Comparison of ENCODE assay signal across 11 mouse cellular contexts in genomic region chr9:107599842-107600241, GRCm38 (mm10). TPM values are rescaled to one million over a fixed set of nuclear protein-coding genes. Genes with fewer than 3 reads are reported as not detected.
DNase-seq lines count a peak whose midpoint lies in the region; ATAC-seq and TF ChIP-seq lines count a peak whose summit lies in the region.
"Had no signal": no experiment of that assay in that cellular context is flagged by ENCODE, and none has a peak within 500 bp of the region (broad histone marks: within the 10 kb centered on the region; RNA-seq: fewer than 3 reads in every experiment).

No protein-coding gene starts in this region.

- H3K9me3 ChIP-seq in forebrain, postnatal 0 days (ENCODE audit: low read length), result no peaks in the 10 kb centered on the region
- no peaks in the 10 kb centered on the region for H3K9me3 ChIP-seq in forebrain, embryonic 13.5 days (replicated peaks)
- H3K9me3 ChIP-seq in kidney, embryonic 15.5 days (replicated peaks), result no peaks in the 10 kb centered on the region
- H3K9me3 ChIP-seq: intestine, embryonic 15.5 days; limb, embryonic 12.5 days had no signal

- 82% methylated on average over 14 of the region's 14 CpGs for WGBS in forebrain, postnatal 0 days
- 81% methylated on average over 14 of the region's 14 CpGs for WGBS in forebrain, embryonic 13.5 days
- 66% methylated on average over 14 of the region's 14 CpGs for WGBS in kidney, embryonic 15.5 days

- ATAC-seq in forebrain, postnatal 0 days, result no peak
- no peak for ATAC-seq in forebrain, embryonic 13.5 days
- no peak for ATAC-seq in kidney, embryonic 15.5 days (replicated peaks; ENCODE audit: low FRiP score)
- ATAC-seq: intestine, embryonic 15.5 days had no signal

- H3K4me2 ChIP-seq in forebrain, postnatal 0 days (ENCODE audit: low read depth), result no peak overlapping the region
- no peak overlapping the region for H3K4me2 ChIP-seq in forebrain, embryonic 13.5 days
- H3K4me2 ChIP-seq in kidney, embryonic 15.5 days, result no peak overlapping the region
- H3K4me2 ChIP-seq: heart, embryonic 11.5 days; intestine, embryonic 15.5 days; limb, embryonic 12.5 days had no signal

- no peaks in the 10 kb centered on the region for H3K27me3 ChIP-seq in forebrain, postnatal 0 days (ENCODE audit: insufficient read depth, low read length)
- H3K27me3 ChIP-seq in forebrain, embryonic 13.5 days, result no peaks in the 10 kb centered on the region
- 0 out of 2 replicates have a peak, but pooled peaks cover 3% of the 10 kb centered on the region for H3K27me3 ChIP-seq in kidney, embryonic 15.5 days
- H3K27me3 ChIP-seq: intestine, embryonic 15.5 days had no signal

- H3K9ac ChIP-seq in forebrain, postnatal 0 days, result no peak overlapping the region
- H3K9ac ChIP-seq in forebrain, embryonic 13.5 days, result no peak overlapping the region
- H3K9ac ChIP-seq in kidney, embryonic 15.5 days, result no peak overlapping the region
- H3K9ac ChIP-seq: intestine, embryonic 15.5 days; limb, embryonic 12.5 days had no signal

- H3K27ac ChIP-seq in forebrain, postnatal 0 days (ENCODE audit: low read depth, low read length), result no peak overlapping the region
- no peak overlapping the region for H3K27ac ChIP-seq in forebrain, embryonic 13.5 days
- no peak overlapping the region for H3K27ac ChIP-seq in kidney, embryonic 15.5 days
- H3K27ac ChIP-seq: intestine, embryonic 15.5 days; limb, embryonic 12.5 days had no signal

- H3K4me3 ChIP-seq in forebrain, postnatal 0 days (ENCODE audit: low read depth, low read length), result no peak overlapping the region
- no peak overlapping the region for H3K4me3 ChIP-seq in forebrain, embryonic 13.5 days
- H3K4me3 ChIP-seq in kidney, embryonic 15.5 days (replicated peaks), result no peak overlapping the region
- H3K4me3 ChIP-seq: intestine, embryonic 15.5 days; limb, embryonic 12.5 days had no signal

- TF ChIP-seq CTCF in forebrain, postnatal 0 days (IDR thresholded peaks at IDR 0.05; ENCODE audit: low read depth), result no peak

- DNase-seq in forebrain, postnatal 0 days, result peak; percentile 25
- DNase-seq in kidney, postnatal 25 days, result peak; percentile 49 to 66
- peak; percentile 88 for DNase-seq in ES-CJ7 (ENCODE audit: low read depth, low spot score)
- DNase-seq in cerebellum, postnatal 25 days, result peak; percentile 50 to 80
- DNase-seq in T-cell, adult 2 months (ENCODE audit: low spot score), result no peak
- DNase-seq: lung, adult 2 months had no signal

- H3K4me1 ChIP-seq in forebrain, postnatal 0 days (ENCODE audit: insufficient read depth), result no peaks in the 10 kb centered on the region
- H3K4me1 ChIP-seq in forebrain, embryonic 13.5 days, result peaks cover 17% of the 10 kb centered on the region
- H3K4me1 ChIP-seq in kidney, embryonic 15.5 days, result peaks cover 37% of the 10 kb centered on the region

- H3K36me3 ChIP-seq in forebrain, postnatal 0 days (ENCODE audit: insufficient read depth), result no peaks in the 10 kb centered on the region
- no peaks in the 10 kb centered on the region for H3K36me3 ChIP-seq in forebrain, embryonic 13.5 days (ENCODE audit: poor library complexity, severe bottlenecking)
- H3K36me3 ChIP-seq in kidney, embryonic 15.5 days, result peaks cover 31% of the 10 kb centered on the region

RNA-seq across cellular contexts. Expression of gene Sema3b, which starts 9.2 kb away (rescaled TPM):
- 6.5 and 6.6 TPM in 2 replicates for total RNA-seq in forebrain, postnatal 0 days (2014; rRNA removed)
- polyA plus RNA-seq in forebrain, postnatal 0 days (2015; fragmentation: Nextera tagmentation; extraction: Ambion mirVana), result 3.9 and 4.4 TPM in 2 replicates
- polyA plus RNA-seq in forebrain, embryonic 13.5 days (2015; fragmentation: Nextera tagmentation; extraction: Ambion mirVana), result 1.8 and 2.0 TPM in 2 replicates
- polyA plus RNA-seq in kidney, embryonic 15.5 days (2015; fragmentation: Nextera tagmentation; extraction: Ambion mirVana), result 21.1 and 22.5 TPM in 2 replicates

RNA-seq across cellular contexts. Expression of gene Ifrd2, which starts 12.4 kb away (rescaled TPM):
- 11.7 and 13.8 TPM in 2 replicates for total RNA-seq in forebrain, postnatal 0 days (2014; rRNA removed)
- polyA plus RNA-seq in forebrain, postnatal 0 days (2015; fragmentation: Nextera tagmentation; extraction: Ambion mirVana), result 6.2 and 7.4 TPM in 2 replicates
- 15.4 and 20.8 TPM in 2 replicates for polyA plus RNA-seq in forebrain, embryonic 13.5 days (2015; fragmentation: Nextera tagmentation; extraction: Ambion mirVana)
- polyA plus RNA-seq in kidney, embryonic 15.5 days (2015; fragmentation: Nextera tagmentation; extraction: Ambion mirVana), result 47.8 and 55.8 TPM in 2 replicates

RNA-seq across cellular contexts. Expression of gene Hyal3, which starts 19.2 kb away (rescaled TPM):
- 1.00 and 2.9 TPM in 2 replicates for total RNA-seq in forebrain, postnatal 0 days (2014; rRNA removed)
- 1.3 and 1.5 TPM in 2 replicates for polyA plus RNA-seq in forebrain, postnatal 0 days (2015; fragmentation: Nextera tagmentation; extraction: Ambion mirVana)
- 1.1 and 1.5 TPM in 2 replicates for polyA plus RNA-seq in forebrain, embryonic 13.5 days (2015; fragmentation: Nextera tagmentation; extraction: Ambion mirVana)
- polyA plus RNA-seq in kidney, embryonic 15.5 days (2015; fragmentation: Nextera tagmentation; extraction: Ambion mirVana), result 1.3 TPM in 2 replicates

RNA-seq across cellular contexts. Expression of gene Naa80, which starts 21.2 kb away (rescaled TPM):
- total RNA-seq in forebrain, postnatal 0 days (2014; rRNA removed), result 15.8 and 27.0 TPM in 2 replicates
- 18.8 and 21.3 TPM in 2 replicates for polyA plus RNA-seq in forebrain, postnatal 0 days (2015; fragmentation: Nextera tagmentation; extraction: Ambion mirVana)
- polyA plus RNA-seq in forebrain, embryonic 13.5 days (2015; fragmentation: Nextera tagmentation; extraction: Ambion mirVana), result 14.5 and 17.9 TPM in 2 replicates
- polyA plus RNA-seq in kidney, embryonic 15.5 days (2015; fragmentation: Nextera tagmentation; extraction: Ambion mirVana), result 16.0 and 19.3 TPM in 2 replicates

RNA-seq across cellular contexts. Expression of gene Hyal1, which starts 23.1 kb away (rescaled TPM):
- total RNA-seq in forebrain, postnatal 0 days (2014; rRNA removed), result 3.5 and 3.9 TPM in 2 replicates
- polyA plus RNA-seq in forebrain, postnatal 0 days (2015; fragmentation: Nextera tagmentation; extraction: Ambion mirVana), result 1.9 and 2.0 TPM in 2 replicates
- 8.4 and 8.5 TPM in 2 replicates for polyA plus RNA-seq in forebrain, embryonic 13.5 days (2015; fragmentation: Nextera tagmentation; extraction: Ambion mirVana)
- 8.6 and 10.5 TPM in 2 replicates for polyA plus RNA-seq in kidney, embryonic 15.5 days (2015; fragmentation: Nextera tagmentation; extraction: Ambion mirVana)
